Mouse (Mus musculus): Measurements from ENCODE around the gene Fam72a. TPM values are rescaled to one million over a fixed set of nuclear protein-coding genes. Genes with fewer than 3 reads are reported as not detected.

Gene Fam72a
- 0.44 TPM for total RNA-seq (2023)

DNA sequence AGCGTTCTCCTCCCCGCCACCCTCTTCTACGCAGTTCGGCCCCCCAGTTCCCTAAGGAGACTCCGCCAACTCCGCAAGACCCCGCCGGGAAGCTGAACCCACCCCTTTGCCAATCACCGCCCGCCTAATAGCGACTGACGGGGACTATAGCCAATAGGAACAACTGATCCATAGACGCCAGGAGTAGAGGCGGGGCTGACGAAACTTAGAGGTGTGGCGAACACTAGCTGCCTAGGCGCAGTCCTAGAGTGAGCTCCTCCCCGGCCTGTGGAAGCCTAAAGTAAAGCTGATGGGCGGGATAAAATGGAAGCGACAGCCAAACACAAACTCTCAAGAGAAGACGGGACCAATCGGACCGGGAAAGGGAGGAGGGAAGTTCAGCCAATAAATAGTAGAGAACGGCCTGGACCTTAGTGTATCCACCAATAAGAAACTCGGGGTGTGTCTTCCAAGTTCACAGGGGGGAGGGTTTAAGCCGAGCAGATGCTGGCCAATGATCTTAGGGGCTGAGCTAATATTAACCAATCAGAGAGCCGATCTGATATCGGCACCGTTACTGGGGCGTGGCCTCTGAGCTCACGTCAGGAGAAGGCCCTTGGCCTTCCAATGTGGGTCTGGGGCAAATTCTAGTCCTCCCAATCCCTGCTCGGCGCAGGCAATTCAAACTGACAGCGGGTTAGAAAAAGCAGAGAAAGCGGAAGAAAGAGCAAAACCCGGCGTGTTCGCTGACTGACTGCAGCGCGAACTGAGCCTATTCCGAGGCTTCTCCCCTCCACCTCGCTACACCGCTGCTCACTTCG is at the start of gene Fam72a, which contains the start of gene Srgap2:
Gene Fam72a (plus strand): TSS at position 623 of the 800 bp plus-strand sequence.
Gene Srgap2 (minus strand): TSS at position 72 of the 800 bp plus-strand sequence.

Other genes with a start within 250 kb of the Fam72a start
- 332 TPM for gene Ikbke, start 248.3 kb upstream of the Fam72a start, total RNA-seq (2023)
- gene Srgap2, start 551 bp upstream of the Fam72a start, total RNA-seq (2023), result 68.5 TPM
- gene Avpr1b, start 71.3 kb downstream of the Fam72a start, total RNA-seq (2023), result not detected
- gene Ctse, start 110.4 kb downstream of the Fam72a start, total RNA-seq (2023), result 193 TPM
- gene Rab7b, start 160.8 kb downstream of the Fam72a start, total RNA-seq (2023), result 1.5 TPM
- gene Slc26a9, start 216.1 kb downstream of the Fam72a start, total RNA-seq (2023), result not detected

All from CD4-positive naive resting alpha-beta T cell, adult 57 days (primary cell).